Mouse (Mus musculus) E14TG2a.4 (cell line): ENCODE measurements around the gene Ankrd52.

Experiments
- CTCF ChIP-seq: conservative IDR thresholded peaks from 2 replicates; pipeline ENCODE4 v1.5.1; 2014; ENCODE audit warnings: low read length
- NANOG ChIP-seq: IDR thresholded peaks from 2 replicates; pipeline ENCODE4 v1.6.1; 2014; ENCODE audit warnings: borderline replicate concordance, low read length, mixed read lengths
- POU5F1 ChIP-seq: IDR thresholded peaks from 2 replicates; pipeline ENCODE4 v1.6.1; 2014; ENCODE audit warnings: low read length, borderline replicate concordance

GRCm38 (mm10) chr10:128369218-128369543, 7.7 kb upstream of the Ankrd52 start:
- TF ChIP-seq CTCF: no peak
- TF ChIP-seq NANOG: no peak
- TF ChIP-seq POU5F1: no peak
